ENCODE assay signal across 17 mouse cellular contexts in genomic region chr2:157136176-157136575, GRCm38 (mm10). TPM values are rescaled to one million over a fixed set of nuclear protein-coding genes. Genes with fewer than 3 reads are reported as not detected.
DNase-seq lines count a peak whose midpoint lies in the region; ATAC-seq and TF ChIP-seq lines count a peak whose summit lies in the region.
"Had no signal": no experiment of that assay in that cellular context is flagged by ENCODE, and none has a peak within 500 bp of the region (broad histone marks: within the 10 kb centered on the region; RNA-seq: fewer than 3 reads in every experiment).

No protein-coding gene starts in this region.

- H3K27ac ChIP-seq in liver, embryonic 12.5 days = 0 out of 2 replicates have a peak overlapping the region, but pooled peaks have one; percentile 30
- peak overlapping the region; percentile 62 for H3K27ac ChIP-seq in stomach, embryonic 16.5 days (ENCODE audit: low read length)
- no peak overlapping the region; the same call in 1 of the 2 replicates for H3K27ac ChIP-seq in stomach, postnatal 0 days (replicated peaks)
- no peak overlapping the region for H3K27ac ChIP-seq in kidney, embryonic 15.5 days
- H3K27ac ChIP-seq: forebrain, embryonic 12.5 days had no signal

- H3K27me3 ChIP-seq in liver, embryonic 12.5 days (replicated peaks) = no peaks in the 10 kb centered on the region
- H3K27me3 ChIP-seq in stomach, embryonic 16.5 days (ENCODE audit: control insufficient read depth, insufficient read depth, low read length) = no peaks in the 10 kb centered on the region
- H3K27me3 ChIP-seq in stomach, postnatal 0 days (ENCODE audit: control insufficient read depth, insufficient read depth, low read length) = no peaks in the 10 kb centered on the region
- no peaks in the 10 kb centered on the region for H3K27me3 ChIP-seq in kidney, embryonic 15.5 days
- H3K27me3 ChIP-seq: embryonic facial prominence, embryonic 13.5 days; forebrain, embryonic 12.5 days; heart, embryonic 12.5 days; hindbrain, embryonic 15.5 days had no signal

- DNase-seq in liver = no peak
- no peak for DNase-seq in stomach, postnatal 0 days (ENCODE audit: low spot score)
- DNase-seq in induced T-regulatory cell, adult 2 months (ENCODE audit: low read depth) = peak; percentile 60
- DNase-seq in frontal cortex, postnatal 25 days (ENCODE audit: low spot score in 2 of 2) = no peak
- DNase-seq: cerebellum, postnatal 36 days had no signal

- no peak overlapping the region for H3K4me3 ChIP-seq in liver, embryonic 12.5 days
- H3K4me3 ChIP-seq in stomach, embryonic 16.5 days (replicated peaks; ENCODE audit: low read length) = no peak overlapping the region
- H3K4me3 ChIP-seq in stomach, postnatal 0 days (ENCODE audit: low read depth, low read length) = no peak overlapping the region
- no peak overlapping the region for H3K4me3 ChIP-seq in kidney, embryonic 15.5 days (replicated peaks)

- no peak for TF ChIP-seq EP300 in stomach, postnatal 0 days (optimal IDR thresholded peaks at IDR 0.05)

- TF ChIP-seq CTCF in stomach, postnatal 0 days (IDR thresholded peaks at IDR 0.05; ENCODE audit: low read depth) = no peak

- peaks cover 49% of the 10 kb centered on the region for H3K4me1 ChIP-seq in liver, embryonic 12.5 days
- H3K4me1 ChIP-seq in stomach, embryonic 16.5 days (ENCODE audit: control insufficient read depth, insufficient read depth, low read length) = peaks cover 10% of the 10 kb centered on the region; the same call in 1 of the 2 replicates
- peaks cover 3% of the 10 kb centered on the region; the same call in 1 of the 2 replicates for H3K4me1 ChIP-seq in stomach, postnatal 0 days (replicated peaks; ENCODE audit: control insufficient read depth, insufficient read depth)
- peaks cover 14% of the 10 kb centered on the region for H3K4me1 ChIP-seq in kidney, embryonic 15.5 days

- ATAC-seq in liver, embryonic 12.5 days = no peak
- ATAC-seq in stomach, embryonic 16.5 days (ENCODE audit: insufficient read depth, low FRiP score) = no peak
- no peak for ATAC-seq in stomach, postnatal 0 days (ENCODE audit: low FRiP score, low TSS enrichment)
- ATAC-seq in kidney, embryonic 15.5 days (replicated peaks; ENCODE audit: low FRiP score) = no peak
- ATAC-seq: inflammation-experienced regulatory T-cells, adult 6 months had no signal

- H3K36me3 ChIP-seq in liver, embryonic 12.5 days = no peaks in the 10 kb centered on the region
- no peaks in the 10 kb centered on the region for H3K36me3 ChIP-seq in stomach, embryonic 16.5 days (ENCODE audit: control insufficient read depth, insufficient read depth, low read length)
- no peaks in the 10 kb centered on the region for H3K36me3 ChIP-seq in stomach, postnatal 0 days (ENCODE audit: control insufficient read depth, insufficient read depth, low read length)
- H3K36me3 ChIP-seq in kidney, embryonic 15.5 days = no peaks in the 10 kb centered on the region
- H3K36me3 ChIP-seq: embryonic facial prominence, embryonic 13.5 days; forebrain, embryonic 12.5 days; heart, embryonic 12.5 days; hindbrain, embryonic 15.5 days had no signal

- H3K9me3 ChIP-seq in liver, embryonic 12.5 days (replicated peaks) = no peaks in the 10 kb centered on the region
- H3K9me3 ChIP-seq in stomach, embryonic 16.5 days (replicated peaks; ENCODE audit: control insufficient read depth, low read length) = no peaks in the 10 kb centered on the region
- no peaks in the 10 kb centered on the region for H3K9me3 ChIP-seq in stomach, postnatal 0 days (ENCODE audit: control insufficient read depth, low read length)
- no peaks in the 10 kb centered on the region for H3K9me3 ChIP-seq in kidney, embryonic 15.5 days (replicated peaks)
- H3K9me3 ChIP-seq: heart, embryonic 12.5 days; hindbrain, embryonic 15.5 days had no signal

- 81% methylated on average over 4 of the region's 4 CpGs for WGBS in liver, embryonic 12.5 days (ENCODE audit: insufficient replicate concordance)
- 79% methylated on average over 4 of the region's 4 CpGs for WGBS in stomach, embryonic 16.5 days
- 65% methylated on average over 4 of the region's 4 CpGs for WGBS in stomach, postnatal 0 days
- 95% methylated on average over 4 of the region's 4 CpGs for WGBS in kidney, embryonic 15.5 days

- H3K4me2 ChIP-seq in liver, embryonic 12.5 days = no peak overlapping the region
- no peak overlapping the region for H3K4me2 ChIP-seq in stomach, embryonic 16.5 days (ENCODE audit: low read depth, low read length)
- no peak overlapping the region for H3K4me2 ChIP-seq in stomach, postnatal 0 days (replicated peaks; ENCODE audit: low read depth)
- H3K4me2 ChIP-seq in kidney, embryonic 15.5 days = no peak overlapping the region

- no peak overlapping the region for H3K9ac ChIP-seq in liver, embryonic 12.5 days
- H3K9ac ChIP-seq in stomach, embryonic 16.5 days (ENCODE audit: low read length) = no peak overlapping the region
- no peak overlapping the region for H3K9ac ChIP-seq in stomach, postnatal 0 days (ENCODE audit: low read length)
- H3K9ac ChIP-seq in kidney, embryonic 15.5 days = no peak overlapping the region
- H3K9ac ChIP-seq: heart, embryonic 12.5 days; hindbrain, embryonic 15.5 days had no signal

RNA-seq across cellular contexts. Expression of gene Samhd1, which starts 1.1 kb away (rescaled TPM):
- 23.0 and 24.9 TPM in 2 replicates for polyA plus RNA-seq in liver, embryonic 12.5 days (2016; fragmentation: Nextera tagmentation; extraction: Ambion mirVana)
- 27.2 and 29.1 TPM in 2 replicates for polyA plus RNA-seq in stomach, embryonic 16.5 days (2015; fragmentation: Nextera tagmentation; extraction: Ambion mirVana)
- polyA plus RNA-seq in stomach, postnatal 0 days (2015; fragmentation: Nextera tagmentation; extraction: Ambion mirVana) = 16.1 and 17.4 TPM in 2 replicates
- polyA plus RNA-seq in kidney, embryonic 15.5 days (2015; fragmentation: Nextera tagmentation; extraction: Ambion mirVana) = 25.3 and 27.2 TPM in 2 replicates

RNA-seq across cellular contexts. Expression of gene Tldc2, which starts 49.3 kb away (rescaled TPM):
- 0.29 TPM in 1 of 2 replicates, not detected in the other for polyA plus RNA-seq in liver, embryonic 12.5 days (2016; fragmentation: Nextera tagmentation; extraction: Ambion mirVana)
- not detected in 2 replicates for polyA plus RNA-seq in stomach, embryonic 16.5 days (2015; fragmentation: Nextera tagmentation; extraction: Ambion mirVana)
- not detected in 2 replicates for polyA plus RNA-seq in stomach, postnatal 0 days (2015; fragmentation: Nextera tagmentation; extraction: Ambion mirVana)
- 0.27 TPM in 1 of 2 replicates, not detected in the other for polyA plus RNA-seq in kidney, embryonic 15.5 days (2015; fragmentation: Nextera tagmentation; extraction: Ambion mirVana)
- polyA plus RNA-seq: embryonic facial prominence, embryonic 13.5 days; forebrain, embryonic 12.5 days; forebrain, embryonic 16.5 days; gonadal fat pad, adult 2 months; heart, embryonic 12.5 days; heart, embryonic 16.5 days; hindbrain, embryonic 11.5 days; hindbrain, embryonic 15.5 days; inflammation-experienced regulatory T-cells, adult 6 months had no signal

RNA-seq across cellular contexts. Expression of gene Soga1, which starts 57.1 kb away (rescaled TPM):
- polyA plus RNA-seq in liver, embryonic 12.5 days (2016; fragmentation: Nextera tagmentation; extraction: Ambion mirVana) = 3.4 TPM in 2 replicates
- 2.1 and 2.6 TPM in 2 replicates for polyA plus RNA-seq in stomach, embryonic 16.5 days (2015; fragmentation: Nextera tagmentation; extraction: Ambion mirVana)
- polyA plus RNA-seq in stomach, postnatal 0 days (2015; fragmentation: Nextera tagmentation; extraction: Ambion mirVana) = 0.65 and 0.86 TPM in 2 replicates
- 3.5 and 4.2 TPM in 2 replicates for polyA plus RNA-seq in kidney, embryonic 15.5 days (2015; fragmentation: Nextera tagmentation; extraction: Ambion mirVana)

Comparison
In these comparisons a context has a peak if more than half of its experiments do, and no peak if none do; other contexts are left out.
1. H3K27ac ChIP-seq: peak in liver, embryonic 12.5 days (single experiment) and stomach, embryonic 16.5 days (single experiment); none in stomach, postnatal 0 days (single experiment) and kidney, embryonic 15.5 days (single experiment).